20 mouse cellular contexts compared by ENCODE assay signal in the genomic region with DNA sequence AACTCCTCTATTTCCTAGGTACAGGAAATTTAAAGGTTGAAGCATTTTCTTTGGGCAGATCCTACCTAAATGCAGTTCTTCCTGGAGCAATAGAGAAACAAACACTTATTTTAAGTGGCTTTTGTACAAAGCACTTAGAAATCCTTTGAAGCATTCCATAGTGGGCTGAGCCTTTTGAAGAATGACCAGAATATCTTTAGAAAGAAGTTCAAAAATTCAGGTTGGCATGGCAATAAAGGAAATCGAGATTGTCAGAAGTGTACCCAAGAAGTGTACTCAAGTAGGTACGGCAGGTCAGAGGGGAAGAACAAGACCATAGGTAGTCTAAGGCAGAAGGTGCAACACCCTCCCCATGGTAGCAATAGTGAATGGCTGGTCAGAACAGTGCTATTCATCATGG.
DNase-seq lines count a peak whose midpoint lies in the region; ATAC-seq and TF ChIP-seq lines count a peak whose summit lies in the region.
"Had no signal": no experiment of that assay in that cellular context is flagged by ENCODE, and none has a peak within 500 bp of the region (broad histone marks: within the 10 kb centered on the region; RNA-seq: fewer than 3 reads in every experiment).

No protein-coding gene starts in this region.

- ATAC-seq in midbrain, postnatal 0 days (ENCODE audit: low FRiP score): 0 out of 2 replicates have a peak, but pooled peaks have one; percentile 17
- ATAC-seq in midbrain, embryonic 14.5 days (ENCODE audit: low FRiP score, low TSS enrichment): no peak
- ATAC-seq in frontal cortex, adult (ENCODE audit: low TSS enrichment): no peak
- ATAC-seq: forebrain, embryonic 14.5 days had no signal

- TF ChIP-seq CTCF in midbrain, postnatal 0 days (IDR thresholded peaks at IDR 0.05): no peak

- H3K9me3 ChIP-seq in midbrain, postnatal 0 days (ENCODE audit: low read length): no peaks in the 10 kb centered on the region
- no peaks in the 10 kb centered on the region for H3K9me3 ChIP-seq in midbrain, embryonic 14.5 days (ENCODE audit: control insufficient read depth, low read length)
- H3K9me3 ChIP-seq: embryonic facial prominence, embryonic 15.5 days; forebrain, embryonic 10.5 days; heart, embryonic 12.5 days; hindbrain, embryonic 10.5 days had no signal

- peak; percentile 7 to 42 for DNase-seq in lung, adult 18-20 months
- DNase-seq in lung, postnatal 4 days: no peak
- DNase-seq in midbrain, postnatal 0 days (ENCODE audit: low spot score): no peak
- DNase-seq in midbrain, embryonic 14.5 days: no peak
- DNase-seq in lung, postnatal 10 days: peak; percentile 16
- DNase-seq in cerebellum, adult 9-10 months: no peak
- DNase-seq: adrenal gland, adult 2 months; adrenal gland, postnatal 36 days; cerebellum, adult 2 months; cerebellum, postnatal 14 days; embryo, embryonic 11 days; heart, adult 2 months had no signal

- WGBS in midbrain, postnatal 0 days: 59% methylated on average over 2 of the region's 2 CpGs
- WGBS in midbrain, embryonic 14.5 days: 77% methylated on average over 2 of the region's 2 CpGs

- peak overlapping the region; percentile 51 for H3K27ac ChIP-seq in midbrain, postnatal 0 days (ENCODE audit: low read depth, low read length)
- H3K27ac ChIP-seq in midbrain, embryonic 14.5 days (replicated peaks; ENCODE audit: low read depth, low read length): no peak overlapping the region
- H3K27ac ChIP-seq: embryonic facial prominence, embryonic 15.5 days; forebrain, embryonic 10.5 days; heart, adult 2 months; hindbrain, embryonic 10.5 days; hindbrain, embryonic 14.5 days had no signal

- H3K4me3 ChIP-seq in midbrain, postnatal 0 days (ENCODE audit: low read depth, low read length): no peak overlapping the region
- no peak overlapping the region for H3K4me3 ChIP-seq in midbrain, embryonic 14.5 days (replicated peaks; ENCODE audit: low read depth, low read length)
- H3K4me3 ChIP-seq: embryonic facial prominence, embryonic 15.5 days; erythroblast, embryonic 14.5 days; forebrain, embryonic 10.5 days; heart, adult 2 months; heart, embryonic 12.5 days; hindbrain, embryonic 10.5 days had no signal

- no peaks in the 10 kb centered on the region for H3K36me3 ChIP-seq in midbrain, postnatal 0 days (ENCODE audit: insufficient read depth, low read length)
- no peaks in the 10 kb centered on the region for H3K36me3 ChIP-seq in midbrain, embryonic 14.5 days (ENCODE audit: control insufficient read depth, insufficient read depth, low read length)
- H3K36me3 ChIP-seq: embryonic facial prominence, embryonic 15.5 days; forebrain, embryonic 10.5 days; heart, embryonic 12.5 days; hindbrain, embryonic 10.5 days had no signal

- H3K9ac ChIP-seq in midbrain, postnatal 0 days (replicated peaks; ENCODE audit: low read length, poor library complexity, severe bottlenecking): no peak overlapping the region
- H3K9ac ChIP-seq in midbrain, embryonic 14.5 days (replicated peaks; ENCODE audit: low read length): no peak overlapping the region
- H3K9ac ChIP-seq: embryonic facial prominence, embryonic 15.5 days; heart, embryonic 12.5 days; hindbrain, embryonic 14.5 days had no signal

- no peaks in the 10 kb centered on the region for H3K4me1 ChIP-seq in midbrain, postnatal 0 days (ENCODE audit: insufficient read depth, low read length)
- no peaks in the 10 kb centered on the region for H3K4me1 ChIP-seq in midbrain, embryonic 14.5 days (ENCODE audit: control insufficient read depth, insufficient read depth, low read length)
- H3K4me1 ChIP-seq: embryonic facial prominence, embryonic 15.5 days; forebrain, embryonic 10.5 days; heart, embryonic 12.5 days; hindbrain, embryonic 10.5 days had no signal

- no peaks in the 10 kb centered on the region for H3K27me3 ChIP-seq in midbrain, postnatal 0 days (ENCODE audit: insufficient read depth, low read length)
- no peaks in the 10 kb centered on the region for H3K27me3 ChIP-seq in midbrain, embryonic 14.5 days (ENCODE audit: control insufficient read depth, insufficient read depth, low read length)
- H3K27me3 ChIP-seq: embryonic facial prominence, embryonic 15.5 days; heart, embryonic 12.5 days had no signal

- no peak overlapping the region for H3K4me2 ChIP-seq in midbrain, postnatal 0 days (ENCODE audit: low read depth, low read length, poor library complexity, severe bottlenecking)
- H3K4me2 ChIP-seq in midbrain, embryonic 14.5 days (ENCODE audit: low read length): no peak overlapping the region
- H3K4me2 ChIP-seq: embryonic facial prominence, embryonic 15.5 days; heart, embryonic 12.5 days; hindbrain, embryonic 14.5 days had no signal

Comparison
In these comparisons a context has a peak if more than half of its experiments do, and no peak if none do; other contexts are left out.
1. DNase-seq: peak in lung, adult 18-20 months (2 of 2) and lung, postnatal 10 days (single experiment); none in lung, postnatal 4 days (0 of 2), midbrain, postnatal 0 days (single experiment), midbrain, embryonic 14.5 days (single experiment) and cerebellum, adult 9-10 months (single experiment).